Mouse (Mus musculus): ENCODE results near the gene Pla2g4b.

- TF ChIP-seq HCFC1 (IDR thresholded peaks at IDR 0.05; ENCODE audit: borderline replicate concordance, insufficient read depth, low read length) (no peak), ZNF384 (IDR thresholded peaks at IDR 0.05; ENCODE audit: low read depth, low read length) (no peak), CHD2 (IDR thresholded peaks at IDR 0.05; ENCODE audit: low read depth, low read length) (no peak), ZC3H11A (IDR thresholded peaks at IDR 0.05; ENCODE audit: borderline replicate concordance, low read depth, low read length) (no peak), MAFK (IDR thresholded peaks at IDR 0.05; ENCODE audit: insufficient read depth, low read depth, low read length) (no peak)
These were observed 33.5 kb upstream of the Pla2g4b start for GRCm38 (mm10) chr2:119999731-120000130.

Data from ES-E14 (cell line).